Mouse (Mus musculus): ENCODE measurements around the gene Cav1.

Gene Cav1

GRCm38 (mm10) chr6:17385531-17385930 is 79.4 kb downstream of the Cav1 start:
- in situ Hi-C loops (cut with MboI; ENCODE audit: low pct_unique_long_range_greater_than_20kb in 1 of 2, low sequenced_read_pairs in 2 of 2, unreplicated experiment in 1 of 2), result no loop called here

GRCm38 (mm10) chr6:17387991-17388710 is 82.0 kb downstream of the Cav1 start:
- in situ Hi-C loops (cut with MboI; ENCODE audit: low pct_unique_long_range_greater_than_20kb in 1 of 2, low sequenced_read_pairs in 2 of 2, unreplicated experiment in 1 of 2), result no loop called here

All from mouse embryonic stem cell (cell line).